ENCODE assay signal across 34 mouse cellular contexts in the genomic region with DNA sequence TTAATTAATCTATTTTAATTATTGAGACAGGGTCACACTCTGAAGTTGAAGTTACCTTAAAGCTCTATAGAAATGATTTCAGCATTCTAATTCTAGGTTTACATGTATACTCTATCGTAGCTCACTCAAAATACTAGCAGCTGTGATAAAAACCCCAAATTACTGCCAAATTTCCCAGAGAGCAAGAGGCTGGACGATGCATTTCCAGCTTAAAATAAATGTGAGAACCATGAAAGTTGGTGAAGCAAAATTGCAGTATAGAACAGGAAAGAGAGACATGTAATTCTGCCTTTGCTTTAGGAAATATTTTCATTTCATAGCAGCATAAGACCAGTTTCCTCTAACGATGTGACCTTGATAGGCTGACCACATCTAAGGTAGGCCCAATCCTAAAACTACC.
"Had no signal": no experiment of that assay in that cellular context is flagged by ENCODE, and none has a peak within 500 bp of the region (broad histone marks: within the 10 kb centered on the region; RNA-seq: fewer than 3 reads in every experiment).

No protein-coding gene starts in this region.

- DNase-seq: heart, postnatal 10 days; heart, postnatal 14 days; heart, postnatal 36 days; heart, postnatal 4 days; kidney, adult 11 months; kidney, adult 18-20 months; kidney, adult 2 months; kidney, adult 8-10 months; kidney, adult 9 months; kidney, postnatal 10 days; kidney, postnatal 14 days; kidney, postnatal 25 days; kidney, postnatal 36 days; kidney, postnatal 4 days; layer of hippocampus, adult 9-11 months; layer of hippocampus, postnatal 36 days had no signal

- H3K27me3 ChIP-seq: heart, embryonic 12.5 days; heart, embryonic 13.5 days; heart, embryonic 15.5 days; hindbrain, embryonic 12.5 days; hindbrain, embryonic 13.5 days; hindbrain, embryonic 15.5 days; intestine, embryonic 15.5 days; kidney, embryonic 15.5 days had no signal

- ATAC-seq: hindbrain, embryonic 16.5 days; hindbrain, postnatal 0 days; inflammation-experienced regulatory T-cells, adult 6 months; intestine, embryonic 15.5 days; intestine, embryonic 16.5 days; intestine, postnatal 0 days had no signal

- H3K27ac ChIP-seq: heart, embryonic 13.5 days; heart, embryonic 15.5 days; hindbrain, embryonic 10.5 days; hindbrain, embryonic 12.5 days; hindbrain, embryonic 13.5 days; hindbrain, embryonic 14.5 days; hindbrain, embryonic 15.5 days; hindbrain, postnatal 0 days; intestine, embryonic 15.5 days; kidney, embryonic 15.5 days; kidney, postnatal 0 days; layer of hippocampus, adult 2 months; left cerebral cortex, adult 2 months had no signal

- H3K4me3 ChIP-seq: heart, embryonic 12.5 days; heart, embryonic 13.5 days; heart, embryonic 15.5 days; hindbrain, embryonic 10.5 days; hindbrain, embryonic 12.5 days; hindbrain, embryonic 13.5 days; hindbrain, embryonic 15.5 days; intestine, embryonic 15.5 days; kidney, embryonic 15.5 days; layer of hippocampus, adult 2 months; left cerebral cortex, adult 2 months had no signal

- H3K4me1 ChIP-seq: heart, embryonic 12.5 days; heart, embryonic 13.5 days; heart, embryonic 15.5 days; hindbrain, embryonic 10.5 days; hindbrain, embryonic 12.5 days; hindbrain, embryonic 13.5 days; hindbrain, embryonic 15.5 days; intestine, embryonic 15.5 days; kidney, embryonic 15.5 days had no signal
